Mouse (Mus musculus) midbrain, postnatal 0 days (tissue): ENCODE data around the gene Dag1. TPM values are rescaled to one million over a fixed set of nuclear protein-coding genes. Genes with fewer than 3 reads are reported as not detected.
"Not testable (repeated sequence)": the region's sequence is repeated elsewhere in the genome, so short reads cannot be mapped to it uniquely, and the experiment has no call there.

Experiments
- ATAC-seq: fragments of 200-750 bp; cut with Nextera tagmentation; 2 replicates; pipeline ENCODE4 v1.8.0; 2017; ENCODE audit warnings: moderate number of reproducible peaks, mild to moderate bottlenecking, moderate TSS enrichment, moderate library complexity; ENCODE audit not compliant: low FRiP score
- DNase-seq: peaks from one replicate; pipeline ENCODE4 v3.0.0-alpha.2; 2015; ENCODE audit warnings: low spot score
- H3K27ac ChIP-seq: fragments of 300-500 bp; sonication (generic); 2 replicates; pipeline ENCODE4 v1.5.1; 2014; ENCODE audit warnings: low read depth, mild to moderate bottlenecking, low read length, mixed read lengths
- H3K27me3 ChIP-seq: fragments of 300-500 bp; sonication (generic); 2 replicates; pipeline ENCODE4 v1.6.1; 2014; ENCODE audit warnings: low read length, control low read depth, mixed read lengths; ENCODE audit not compliant: insufficient read depth
- H3K36me3 ChIP-seq: fragments of 300-500 bp; sonication (generic); 2 replicates; pipeline ENCODE4 v1.6.1; 2014; ENCODE audit warnings: low read length, control low read depth, mixed read lengths; ENCODE audit not compliant: insufficient read depth
- H3K4me1 ChIP-seq: fragments of 300-500 bp; sonication (generic); 2 replicates; pipeline ENCODE4 v1.6.1; 2014; ENCODE audit warnings: mild to moderate bottlenecking, control low read depth, antibody characterized with exemption, low read length, mixed read lengths; ENCODE audit not compliant: insufficient read depth
- H3K4me2 ChIP-seq: fragments of 300-500 bp; sonication (generic); 2 replicates; pipeline ENCODE4 v1.6.1; 2014; ENCODE audit warnings: low read depth, mild to moderate bottlenecking, low read length, mixed read lengths; ENCODE audit not compliant: poor library complexity, severe bottlenecking
- H3K4me3 ChIP-seq: fragments of 300-500 bp; sonication (generic); 2 replicates; pipeline ENCODE4 v1.5.1; 2014; ENCODE audit warnings: low read depth, mild to moderate bottlenecking, low read length, moderate library complexity
- H3K9ac ChIP-seq: fragments of 300-500 bp; sonication (generic); replicated peaks from 2 replicates; pipeline ENCODE4 v1.6.1; 2014; ENCODE audit warnings: mild to moderate bottlenecking, low read length, moderate library complexity, mixed read lengths; ENCODE audit not compliant: poor library complexity, severe bottlenecking
- H3K9me3 ChIP-seq: fragments of 300-500 bp; sonication (generic); 2 replicates; pipeline ENCODE4 v1.6.1; 2016; ENCODE audit warnings: low read length, control low read depth
- CTCF ChIP-seq: IDR thresholded peaks from 2 replicates; pipeline ENCODE4 v1.5.1; 2016; ENCODE audit warnings: antibody characterized with exemption, mild to moderate bottlenecking
- WGBS: fragments of 180-500 bp; shearing (Covaris S2); extraction: QIAGEN DNeasy Blood & Tissue Kit; methylation state at CpG from one replicate; pipeline ENCODE4 v1.1.7; 2014; 5-methylcytosine and 5-hydroxymethylcytosine counted together
- polyA plus RNA-seq: library from polyadenylated mRNA; unstranded; fragments of >200 nt; fragmentation: Nextera tagmentation; extraction: Ambion mirVana; gene quantifications from 2 replicates; pipeline ENCODE4 v1.2.1, GENCODE M21; 2015
- total RNA-seq: library from RNA; depleted of rRNA; stranded (reverse); fragments of >200 nt; gene quantifications from 2 replicates; pipeline ENCODE4 v1.2.3, GENCODE M21; 2014

The Dag1 gene
- total and polyA plus RNA-seq, 2 experiments from 2014 or later = 79.7 to 141 TPM

GRCm38 (mm10) chr9:108278697-108279450, 15.1 kb upstream of the Dag1 start:
- Histone ChIP-seq H3K27ac (no peak overlapping the region), H3K9me3 (no peaks in the 10 kb centered on the region), H3K4me1 (no peaks in the 10 kb centered on the region), H3K27me3 (no peaks in the 10 kb centered on the region), H3K36me3 (no peaks in the 10 kb centered on the region), H3K9ac (no peak overlapping the region), H3K4me3 (no peak overlapping the region), H3K4me2 (no peak overlapping the region)
- ATAC-seq (no peak), DNase-seq (no peak)
- peak; percentile 58 for TF ChIP-seq CTCF
- 60% methylated on average over 10 of the region's 10 CpGs for WGBS

- Histone ChIP-seq H3K9me3 (no peaks in the 10 kb centered on the region), H3K27me3 (no peaks in the 10 kb centered on the region), H3K4me3 (no peak overlapping the region), H3K4me2 (no peak overlapping the region), H3K27ac (no peak overlapping the region), H3K9ac (no peak overlapping the region), H3K36me3 (no peaks in the 10 kb centered on the region), H3K4me1 (no peaks in the 10 kb centered on the region)
- ATAC-seq (no peak), DNase-seq (no peak)
- TF ChIP-seq CTCF = no peak
- 71% methylated on average over 6 of the region's 6 CpGs for WGBS
Observed at GRCm38 (mm10) chr9:108275331-108275659, 11.5 kb upstream of the Dag1 start.

GRCm38 (mm10) chr9:108274476-108275330, 10.9 kb upstream of the Dag1 start:
- Histone ChIP-seq H3K4me3 (no peak overlapping the region), H3K9ac (no peak overlapping the region), H3K27me3 (no peaks in the 10 kb centered on the region), H3K4me2 (no peak overlapping the region), H3K27ac (no peak overlapping the region), H3K9me3 (no peaks in the 10 kb centered on the region), H3K4me1 (no peaks in the 10 kb centered on the region), H3K36me3 (no peaks in the 10 kb centered on the region)
- TF ChIP-seq CTCF = no peak
- DNase-seq = no peak
- WGBS = 70% methylated on average over 5 of the region's 5 CpGs
- no peak for ATAC-seq

- WGBS = 76% methylated on average over 4 of the region's 4 CpGs
- ATAC-seq = no peak
Observed at GRCm38 (mm10) chr9:108273485-108273884, 9.7 kb upstream of the Dag1 start.

GRCm38 (mm10) chr9:108272691-108273090, 8.9 kb upstream of the Dag1 start:
- Histone ChIP-seq H3K9me3 (no peaks in the 10 kb centered on the region), H3K4me1 (no peaks in the 10 kb centered on the region), H3K9ac (no peak overlapping the region), H3K4me2 (no peak overlapping the region), H3K36me3 (no peaks in the 10 kb centered on the region), H3K27ac (no peak overlapping the region), H3K4me3 (no peak overlapping the region), H3K27me3 (no peaks in the 10 kb centered on the region)
- 80% methylated on average over 5 of the region's 5 CpGs for WGBS
- TF ChIP-seq CTCF = no peak
- DNase-seq (no peak), ATAC-seq (no peak)

More at GRCm38 (mm10) chr9:108273485-108273884, 9.7 kb upstream of the Dag1 start:
- Histone ChIP-seq H3K9ac (no peak overlapping the region), H3K9me3 (no peaks in the 10 kb centered on the region), H3K4me3 (no peak overlapping the region), H3K36me3 (no peaks in the 10 kb centered on the region), H3K27ac (no peak overlapping the region), H3K27me3 (no peaks in the 10 kb centered on the region), H3K4me1 (no peaks in the 10 kb centered on the region), H3K4me2 (no peak overlapping the region)
- no peak for DNase-seq
- TF ChIP-seq CTCF = no peak

- Histone ChIP-seq H3K27me3 (no peaks in the 10 kb centered on the region), H3K27ac (no peak overlapping the region), H3K36me3 (no peaks in the 10 kb centered on the region), H3K4me1 (no peaks in the 10 kb centered on the region), H3K4me2 (no peak overlapping the region), H3K9ac (no peak overlapping the region), H3K9me3 (no peaks in the 10 kb centered on the region), H3K4me3 (no peak overlapping the region)
- DNase-seq (no peak), ATAC-seq (no peak)
- 52% methylated on average over 2 of the region's 2 CpGs for WGBS
- no peak for TF ChIP-seq CTCF
Observed at GRCm38 (mm10) chr9:108271941-108272340, 8.2 kb upstream of the Dag1 start.

- not testable (repeated sequence) for H3K9ac ChIP-seq, H3K4me2 ChIP-seq, H3K4me3 ChIP-seq, H3K36me3 ChIP-seq, ATAC-seq, DNase-seq, H3K9me3 ChIP-seq, H3K4me1 ChIP-seq, H3K27me3 ChIP-seq, H3K27ac ChIP-seq
- WGBS = 77% methylated on average over 6 of the region's 7 CpGs
Observed at GRCm38 (mm10) chr9:108268701-108269100, 4.9 kb upstream of the Dag1 start.
